Mouse (Mus musculus): ENCODE data around the gene Apex2. TPM values are rescaled to one million over a fixed set of nuclear protein-coding genes. Genes with fewer than 3 reads are reported as not detected.

Gene Apex2
- polyA plus RNA-seq, 1 experiment from 2014 or later = 5.8 TPM

GRCm38 (mm10) chrX:150477854-150478780, 111.6 kb downstream of the Apex2 start:
- H3K4me3 ChIP-seq (ENCODE audit: low read depth, low read length) = peak overlapping the region; percentile 49
- H3K36me3 ChIP-seq (ENCODE audit: control insufficient read depth, insufficient read depth, low read length) = no peaks in the 10 kb centered on the region
- WGBS = 1% methylated on average over 34 of the region's 34 CpGs
- peak overlapping the region; percentile 64 for H3K9ac ChIP-seq (ENCODE audit: low read length)
- ATAC-seq (ENCODE audit: low FRiP score, low TSS enrichment) = peak; percentile 99
- H3K4me1 ChIP-seq (replicated peaks; ENCODE audit: control insufficient read depth, insufficient read depth) = no peaks in the 10 kb centered on the region
- TF ChIP-seq EP300 (optimal IDR thresholded peaks at IDR 0.05) = peak; percentile 65
- peak; percentile 97 for TF ChIP-seq CTCF (IDR thresholded peaks at IDR 0.05; ENCODE audit: low read depth)
- H3K4me2 ChIP-seq (replicated peaks; ENCODE audit: low read depth) = no peak overlapping the region
- H3K9me3 ChIP-seq (ENCODE audit: control insufficient read depth, low read length) = no peaks in the 10 kb centered on the region
- DNase-seq (ENCODE audit: low spot score) = peak; percentile 79
- H3K27me3 ChIP-seq (ENCODE audit: control insufficient read depth, insufficient read depth, low read length) = no peaks in the 10 kb centered on the region
- H3K27ac ChIP-seq (replicated peaks) = peak overlapping the region; percentile 93

- no peaks in the 10 kb centered on the region for H3K4me1 ChIP-seq (replicated peaks; ENCODE audit: control insufficient read depth, insufficient read depth)
- TF ChIP-seq CTCF (IDR thresholded peaks at IDR 0.05; ENCODE audit: low read depth) (no peak), EP300 (optimal IDR thresholded peaks at IDR 0.05) (no peak)
- 71% methylated on average over 1 of the region's 1 CpGs for WGBS
- no peaks in the 10 kb centered on the region for H3K36me3 ChIP-seq (ENCODE audit: control insufficient read depth, insufficient read depth, low read length)
- no peak for DNase-seq (ENCODE audit: low spot score)
- ATAC-seq (ENCODE audit: low FRiP score, low TSS enrichment) = no peak
- H3K27ac ChIP-seq (replicated peaks) = no peak overlapping the region
- no peak overlapping the region for H3K9ac ChIP-seq (ENCODE audit: low read length)
- H3K4me3 ChIP-seq (ENCODE audit: low read depth, low read length) = no peak overlapping the region
- no peak overlapping the region for H3K4me2 ChIP-seq (replicated peaks; ENCODE audit: low read depth)
- H3K27me3 ChIP-seq (ENCODE audit: control insufficient read depth, insufficient read depth, low read length) = no peaks in the 10 kb centered on the region
- no peaks in the 10 kb centered on the region for H3K9me3 ChIP-seq (ENCODE audit: control insufficient read depth, low read length)
These were observed 118.3 kb downstream of the Apex2 start for GRCm38 (mm10) chrX:150471416-150471815.

Small RNA genes lying within 50 kb of the gene (microRNA-seq; reads per million reads assigned to microRNA genes)
- gene Mir3620 = not detected

Other genes starting within 250 kb of the Apex2 start
- 18.7 and 19.8 TPM in 2 replicates for gene Tmem29, start 130.7 kb downstream of the Apex2 start, polyA plus RNA-seq (2015; fragmentation: Nextera tagmentation; extraction: Ambion mirVana)
- 4.6 and 5.5 TPM in 2 replicates for gene Alas2, start 42.5 kb downstream of the Apex2 start, polyA plus RNA-seq (2015; fragmentation: Nextera tagmentation; extraction: Ambion mirVana)
- 2.4 and 2.5 TPM in 2 replicates for gene Pfkfb1, start 1.6 kb downstream of the Apex2 start, polyA plus RNA-seq (2015; fragmentation: Nextera tagmentation; extraction: Ambion mirVana)
- gene Tro, start 67.7 kb upstream of the Apex2 start, polyA plus RNA-seq (2015; fragmentation: Nextera tagmentation; extraction: Ambion mirVana) = 3.8 and 4.5 TPM in 2 replicates
- 202 and 206 TPM in 2 replicates for gene Maged2, start 224.5 kb upstream of the Apex2 start, polyA plus RNA-seq (2015; fragmentation: Nextera tagmentation; extraction: Ambion mirVana)

Measured in stomach, postnatal 0 days (tissue).